Mouse (Mus musculus): ENCODE results near the gene Stard13.

Gene Stard13

DNA sequence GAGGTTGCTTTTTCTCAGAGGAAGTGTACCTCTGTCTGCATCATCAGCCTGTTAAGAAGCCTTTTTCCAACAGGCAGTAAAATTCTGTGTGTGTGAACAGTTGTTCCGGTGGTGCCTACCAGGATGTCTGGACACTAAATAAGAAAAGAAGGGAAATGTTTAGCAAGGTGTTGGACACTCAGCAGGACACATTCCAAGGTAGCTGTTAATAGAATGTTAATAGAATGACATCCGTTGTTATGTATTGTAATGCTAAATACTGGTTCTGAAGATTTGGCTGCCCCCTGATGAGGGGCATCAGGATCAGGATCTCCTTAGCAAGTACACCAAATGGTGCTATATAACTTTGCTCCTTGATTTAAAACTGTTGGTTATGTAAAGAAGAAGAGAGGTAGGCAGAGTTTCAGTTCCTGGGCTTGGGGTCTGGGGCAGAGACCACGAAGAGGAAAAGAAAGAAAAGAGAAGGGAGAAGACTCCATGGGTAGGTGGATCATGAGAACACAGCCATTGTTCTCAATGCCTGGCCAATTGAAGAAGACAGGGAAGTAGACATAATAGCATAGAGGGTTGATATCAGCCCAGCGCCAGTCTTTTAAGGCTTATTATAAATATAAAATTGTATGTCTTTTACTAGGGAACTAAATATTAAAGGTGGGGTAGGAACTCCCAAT is 9.8 kb downstream of the Stard13 start:
- DNase-seq, result no peak

DNA sequence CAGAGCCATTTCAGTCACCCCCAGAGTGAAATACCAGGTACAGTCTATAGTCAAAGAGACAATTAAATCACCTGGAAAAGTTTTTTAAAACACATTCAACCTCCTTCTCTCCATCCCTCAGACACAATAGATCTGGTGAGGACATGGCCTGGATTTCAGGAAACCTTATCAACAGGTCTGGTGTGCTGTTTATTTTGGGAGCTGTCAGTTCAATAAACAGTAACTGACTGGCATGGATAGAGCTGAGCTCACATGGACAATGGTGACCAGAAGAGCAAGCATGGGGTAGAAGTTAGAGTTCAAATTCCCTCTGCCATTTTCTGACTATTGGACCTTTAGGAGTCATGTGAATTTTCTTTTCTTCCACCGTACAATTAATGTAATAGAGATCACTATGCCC is 10.8 kb downstream of the Stard13 start:
- DNase-seq, result no peak

DNA sequence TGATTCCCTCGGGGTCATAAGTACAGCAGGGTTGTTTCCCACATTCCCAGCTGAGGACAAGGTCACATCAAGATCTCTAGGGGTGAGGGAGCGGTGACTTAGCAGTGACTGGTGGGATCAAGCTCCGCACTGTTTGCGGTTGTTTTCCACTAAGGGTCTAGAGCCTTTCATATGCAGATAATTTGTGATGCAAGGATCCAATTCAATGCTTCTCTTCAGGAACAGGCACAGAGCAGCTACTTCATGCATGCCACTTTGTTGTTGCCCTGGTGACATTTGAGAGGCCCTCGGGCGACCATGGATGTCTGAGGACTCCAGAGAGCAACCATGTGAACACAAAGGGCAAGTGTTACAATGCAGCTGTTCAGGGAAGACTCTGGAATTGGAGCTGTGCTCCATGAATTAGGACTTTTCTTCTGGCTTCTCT is 14.9 kb downstream of the Stard13 start:
- DNase-seq, result peak; percentile 61

DNA sequence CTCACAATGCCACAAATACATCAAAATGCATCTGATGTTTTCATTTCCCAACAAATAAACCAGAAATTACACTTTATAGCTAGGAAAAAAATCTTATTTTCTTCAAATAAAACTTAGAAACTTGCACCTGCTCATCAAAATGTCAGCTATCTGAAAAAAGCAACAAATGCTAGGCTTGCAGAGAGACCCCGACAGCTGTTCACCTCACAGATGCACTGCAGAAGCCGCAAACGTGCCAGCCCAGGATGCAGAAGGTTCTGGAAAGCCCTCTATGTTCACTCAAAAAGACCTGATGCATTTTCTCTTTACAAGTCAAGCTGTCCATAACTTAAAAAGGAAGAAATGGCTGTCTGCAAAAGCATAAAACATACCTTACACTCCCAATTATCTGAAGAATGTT is 20.5 kb downstream of the Stard13 start:
- no peak for DNase-seq

DNA sequence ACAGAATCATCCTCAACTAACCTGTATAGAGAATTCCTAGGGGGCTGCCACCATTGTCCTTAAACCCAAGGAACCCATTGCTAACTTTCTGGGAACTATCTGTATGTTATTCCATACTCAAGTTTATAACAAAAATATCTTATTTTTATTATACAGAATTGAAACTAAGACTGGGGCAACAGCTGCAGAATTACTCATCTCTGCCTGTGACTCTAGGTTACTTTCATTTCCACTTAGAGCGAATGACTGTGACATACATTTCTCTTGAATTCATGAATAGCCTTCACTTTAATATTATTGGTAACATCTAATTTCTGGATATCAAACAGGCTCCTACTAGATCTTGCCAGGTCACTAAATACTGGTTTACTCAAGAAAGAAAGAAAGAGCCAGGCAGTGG is 22.8 kb downstream of the Stard13 start:
- DNase-seq, result no peak

DNA sequence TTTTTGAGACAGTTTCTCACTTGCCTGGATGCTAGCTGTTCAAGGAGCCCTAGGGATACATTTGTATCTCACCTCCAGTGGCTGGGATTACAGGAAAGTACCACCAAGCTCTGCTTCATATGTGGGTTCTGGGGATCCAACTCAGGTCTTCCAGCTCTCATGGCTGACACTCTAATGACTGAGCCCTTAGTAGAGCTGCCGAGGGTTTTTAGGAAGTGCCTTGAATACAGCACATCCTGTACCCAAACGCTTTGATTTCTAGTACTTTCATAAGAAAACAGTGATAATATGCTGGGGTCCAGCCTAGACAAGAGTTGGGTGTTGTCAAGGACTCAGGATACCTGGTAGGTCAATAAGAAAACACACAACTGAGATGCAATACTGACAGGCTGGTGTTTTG is 23.6 kb downstream of the Stard13 start:
- no peak for DNase-seq

DNA sequence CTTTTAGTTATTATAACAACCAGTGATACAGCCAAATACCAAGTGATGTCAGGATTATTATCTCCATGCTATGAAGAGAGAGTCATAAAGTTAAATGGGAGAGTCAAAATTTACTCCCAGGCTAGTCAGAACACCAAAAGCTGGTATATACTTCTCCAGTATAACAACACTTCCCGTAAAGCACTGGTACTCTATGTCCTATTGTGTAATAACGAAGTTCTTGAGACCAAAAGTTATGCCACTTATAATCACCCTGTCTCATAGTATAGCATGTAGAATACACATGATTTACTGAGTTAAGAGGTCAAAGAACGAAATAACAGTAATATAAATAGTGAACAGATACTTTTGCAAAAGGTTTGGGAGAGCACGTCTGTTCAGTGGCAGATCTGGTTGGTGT is 28.6 kb downstream of the Stard13 start:
- DNase-seq, result no peak

DNA sequence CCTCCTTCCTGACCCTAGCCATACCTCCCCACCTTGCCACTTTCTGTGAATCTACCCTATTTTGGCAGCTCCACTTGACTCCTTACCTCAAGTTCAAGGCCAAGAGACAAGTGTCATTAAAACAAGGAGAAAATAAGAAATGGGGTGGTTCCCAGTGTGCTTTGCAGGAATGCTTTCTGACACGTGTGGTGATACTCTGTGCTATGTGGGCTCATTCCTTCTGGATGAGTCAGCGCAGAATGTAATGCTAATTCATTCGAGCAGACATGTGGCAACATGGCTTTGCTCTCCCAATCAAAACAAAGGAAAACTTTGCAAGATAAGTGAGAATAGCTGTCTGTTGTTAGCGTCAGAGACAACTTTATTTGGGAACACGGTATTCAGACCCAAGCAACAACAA is 30.7 kb downstream of the Stard13 start:
- DNase-seq, result no peak

DNA sequence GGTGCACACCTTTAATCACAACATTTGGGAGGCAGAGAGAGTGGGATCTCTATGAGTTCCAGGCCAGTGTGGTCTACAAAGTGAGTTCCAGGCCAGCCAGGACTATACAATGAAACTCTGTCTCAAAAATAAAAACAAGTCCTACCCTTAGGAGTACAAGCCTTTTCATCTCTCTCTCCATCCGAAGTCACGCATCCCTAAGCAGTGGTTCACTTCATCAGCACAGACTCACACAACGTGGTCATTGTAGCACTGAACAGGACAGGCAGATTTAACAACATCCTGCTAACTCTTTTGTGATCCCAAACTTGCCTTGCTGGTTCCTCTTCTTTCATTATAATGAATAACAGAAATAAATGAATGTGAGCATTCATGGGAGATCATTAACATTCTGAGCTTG is 32.4 kb downstream of the Stard13 start:
- DNase-seq, result no peak

DNA sequence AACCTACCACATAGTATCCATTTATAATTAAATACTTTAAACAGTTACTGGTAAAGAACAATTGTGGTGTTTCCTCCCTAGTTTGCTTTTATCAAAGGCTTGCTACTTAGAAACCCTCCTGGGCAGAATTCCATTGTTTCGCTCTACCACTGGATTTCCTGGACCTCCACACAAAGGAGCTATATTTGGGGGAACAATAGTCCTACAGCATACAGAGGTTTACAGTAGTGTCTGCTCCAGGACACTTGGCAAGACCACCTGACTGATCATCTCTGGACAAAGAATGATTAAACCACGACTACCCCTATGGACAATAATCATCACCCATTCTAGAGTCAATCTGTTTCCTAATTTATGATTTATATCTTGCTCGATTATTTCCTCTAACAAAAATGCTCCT is 34.4 kb downstream of the Stard13 start:
- no peak for DNase-seq

DNA sequence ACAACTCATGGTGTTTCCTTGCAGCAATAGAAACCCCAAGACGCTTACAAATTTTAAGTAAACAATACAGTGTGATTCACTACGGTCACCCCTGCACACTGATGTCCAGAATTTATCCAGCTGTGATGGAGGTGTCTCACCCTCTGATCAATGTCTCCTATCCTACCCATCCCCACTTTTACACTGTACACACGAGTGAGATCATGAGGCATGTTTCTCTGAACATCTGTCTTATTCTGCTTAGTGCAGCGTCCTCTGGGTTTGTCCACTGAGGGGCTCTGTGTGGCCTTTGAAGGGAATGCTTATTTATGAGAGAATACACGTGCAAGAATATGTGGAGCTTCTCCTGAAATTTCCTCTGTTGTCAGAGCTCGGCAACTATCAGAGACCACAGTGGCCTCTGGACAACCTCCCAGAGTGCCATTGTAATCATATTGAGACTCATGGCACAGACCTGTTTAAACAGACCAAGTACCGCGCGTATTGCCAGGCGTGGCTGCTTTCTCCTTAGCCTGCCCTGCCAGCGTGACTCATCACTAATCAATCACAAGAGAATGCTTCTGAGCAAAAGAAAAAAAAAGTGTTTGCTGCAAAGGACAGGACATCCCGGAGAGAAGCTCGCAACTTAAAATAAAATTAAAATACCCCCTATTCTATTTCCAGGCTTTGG is 36.9 kb downstream of the Stard13 start:
- DNase-seq, result no peak

DNA sequence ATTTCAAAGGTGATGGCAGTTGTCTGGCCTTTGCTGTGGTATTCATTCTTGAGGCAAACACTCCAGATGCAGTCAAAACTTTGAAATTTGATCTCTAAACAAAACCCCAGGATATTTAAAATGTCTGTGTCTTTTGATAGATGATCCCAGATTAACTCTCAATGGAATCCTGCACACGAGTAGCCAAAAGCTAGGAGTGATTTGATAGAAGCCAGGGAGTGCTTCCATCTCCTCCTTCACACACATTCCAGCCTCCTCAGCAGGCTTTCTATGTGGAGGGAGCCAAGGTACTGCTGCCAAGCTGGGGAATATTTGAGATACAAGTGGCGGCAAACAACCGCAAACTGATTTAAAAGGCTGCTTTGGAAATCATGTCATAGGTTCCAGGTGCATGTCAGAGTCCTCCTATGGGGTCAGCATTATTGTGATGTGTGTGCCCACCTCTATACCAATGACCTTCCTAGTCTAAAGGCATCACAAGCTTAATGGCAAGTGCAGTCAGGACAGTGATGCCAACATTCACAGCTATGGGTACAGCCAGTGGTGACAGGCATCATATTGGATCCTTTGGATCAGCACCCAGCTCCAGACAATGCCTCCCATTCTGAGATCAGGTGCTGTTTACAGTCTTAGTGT is 39.6 kb downstream of the Stard13 start:
- no peak for DNase-seq

DNA sequence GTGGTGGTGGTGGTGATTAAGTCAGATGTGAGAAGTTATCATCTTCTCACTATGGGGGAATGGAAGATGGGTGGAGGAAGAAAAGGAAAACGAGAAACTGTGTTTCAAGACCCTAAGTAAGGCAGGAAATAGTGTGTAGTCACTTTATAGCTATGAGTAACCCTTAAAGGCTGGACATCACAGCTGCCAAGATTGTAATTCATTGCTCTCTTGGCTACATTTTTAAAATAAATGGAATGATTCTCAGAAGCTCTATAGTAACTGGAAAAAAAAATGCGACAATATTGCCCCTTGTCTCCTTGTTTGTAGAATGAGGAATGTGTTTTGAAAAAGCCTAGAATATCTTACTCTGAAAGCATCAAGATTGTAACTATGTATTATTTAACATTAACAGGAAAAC is 41.4 kb downstream of the Stard13 start:
- no peak for DNase-seq

DNA sequence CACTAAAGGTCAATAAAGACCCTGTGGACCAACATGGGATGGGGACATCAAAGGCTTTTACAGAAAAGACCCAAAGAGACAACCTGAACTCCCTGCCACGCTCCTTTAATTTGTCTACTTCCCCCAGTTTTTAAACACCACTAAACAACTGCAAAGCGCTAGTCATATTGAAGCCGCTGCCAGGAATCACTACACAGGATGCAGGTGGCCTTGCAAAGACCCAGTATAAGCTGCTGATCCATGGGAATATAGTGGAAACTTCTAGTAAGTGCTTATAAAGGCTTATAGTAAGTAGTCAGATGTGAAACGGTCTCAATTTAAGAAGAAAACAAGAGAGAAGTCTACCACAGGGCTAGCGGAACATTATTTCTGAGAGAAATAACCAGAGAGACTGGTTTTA is 42.9 kb downstream of the Stard13 start:
- DNase-seq, result no peak

DNA sequence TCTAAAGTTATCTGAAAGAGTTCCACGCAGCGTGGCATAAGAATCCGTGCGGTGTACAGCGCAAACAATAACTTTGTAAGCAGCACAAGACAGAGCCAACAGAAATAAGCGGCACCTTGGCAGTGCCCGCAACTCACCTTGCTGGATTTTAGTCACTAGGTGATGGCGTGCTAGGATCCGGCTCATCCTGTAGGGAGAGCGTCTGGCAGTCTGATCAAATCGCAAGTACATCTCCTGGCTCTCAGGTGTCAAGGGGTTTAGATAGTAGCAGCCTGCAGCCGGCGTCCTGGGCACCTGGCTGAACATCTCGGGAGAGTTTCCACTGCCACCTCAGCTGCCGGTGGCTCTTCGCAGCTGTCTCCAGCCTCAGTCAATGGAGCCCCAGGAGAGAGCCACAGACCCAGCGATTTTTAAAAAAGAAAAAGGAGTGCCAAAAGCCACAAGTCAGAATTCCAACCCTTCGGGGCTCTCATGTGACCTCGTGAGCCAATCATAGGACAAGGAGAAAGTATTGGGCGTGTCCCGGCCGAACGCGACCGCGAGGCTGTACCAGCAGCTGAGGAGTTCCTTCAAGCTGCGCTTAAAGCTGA is 43.8 kb downstream of the Stard13 start:
- peak; percentile 74 for DNase-seq

DNA sequence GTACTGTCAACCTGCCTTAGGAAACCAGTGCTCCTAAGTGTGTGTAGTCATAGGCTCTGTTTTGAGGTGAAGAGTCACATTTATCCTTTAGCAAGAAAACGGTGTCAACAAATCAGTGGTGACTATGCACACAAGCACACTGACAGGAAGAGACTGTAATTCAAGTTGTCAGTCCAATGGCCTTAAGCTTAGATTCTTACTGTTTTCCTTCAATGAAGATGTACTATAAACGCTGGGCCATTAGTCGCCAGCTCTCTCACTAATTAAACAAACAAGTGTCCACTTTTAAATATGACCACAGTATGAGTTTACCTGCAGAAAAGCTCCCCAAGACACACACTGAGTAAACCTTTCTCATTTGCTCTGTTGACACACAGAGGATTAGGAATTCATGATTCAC is 44.3 kb downstream of the Stard13 start:
- peak; percentile 24 for DNase-seq

DNA sequence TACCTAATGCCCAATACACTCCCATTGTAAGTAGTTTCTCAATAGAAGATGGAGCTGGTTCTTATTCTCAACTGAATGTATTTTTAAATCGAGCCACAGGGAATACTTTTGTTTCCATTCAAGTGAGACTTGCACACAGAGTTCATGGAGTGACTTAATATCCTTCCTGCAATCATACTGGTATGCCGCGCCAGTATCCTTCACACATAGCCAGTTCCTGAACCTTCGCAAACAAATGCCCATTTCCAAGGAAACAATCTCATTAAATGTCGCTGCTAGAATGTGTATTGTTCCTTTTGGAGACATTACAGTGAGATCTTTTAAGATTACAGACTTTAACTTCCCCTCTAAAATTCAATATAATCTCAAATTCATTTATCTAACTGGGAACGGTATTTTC is 45.0 kb downstream of the Stard13 start:
- no peak for DNase-seq

DNA sequence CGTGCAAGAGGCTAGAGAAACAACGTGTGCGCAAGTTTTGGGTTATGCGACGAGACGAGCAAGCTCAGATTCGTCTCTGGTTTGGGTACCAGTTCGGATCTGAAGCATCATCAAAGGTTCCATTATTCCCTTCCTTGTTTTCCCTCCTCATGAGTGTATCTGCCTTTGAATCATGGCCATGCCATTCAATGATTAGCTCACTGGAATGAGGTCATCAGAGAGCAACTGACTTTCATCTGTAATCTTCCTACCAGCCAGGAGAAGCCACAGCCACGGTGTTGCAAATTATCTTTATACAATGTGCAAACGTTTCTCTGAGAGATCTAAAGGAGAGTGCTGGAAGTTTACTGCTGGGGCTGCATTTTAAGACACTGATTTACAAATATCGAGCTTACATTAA is 46.3 kb downstream of the Stard13 start:
- DNase-seq, result no peak

DNA sequence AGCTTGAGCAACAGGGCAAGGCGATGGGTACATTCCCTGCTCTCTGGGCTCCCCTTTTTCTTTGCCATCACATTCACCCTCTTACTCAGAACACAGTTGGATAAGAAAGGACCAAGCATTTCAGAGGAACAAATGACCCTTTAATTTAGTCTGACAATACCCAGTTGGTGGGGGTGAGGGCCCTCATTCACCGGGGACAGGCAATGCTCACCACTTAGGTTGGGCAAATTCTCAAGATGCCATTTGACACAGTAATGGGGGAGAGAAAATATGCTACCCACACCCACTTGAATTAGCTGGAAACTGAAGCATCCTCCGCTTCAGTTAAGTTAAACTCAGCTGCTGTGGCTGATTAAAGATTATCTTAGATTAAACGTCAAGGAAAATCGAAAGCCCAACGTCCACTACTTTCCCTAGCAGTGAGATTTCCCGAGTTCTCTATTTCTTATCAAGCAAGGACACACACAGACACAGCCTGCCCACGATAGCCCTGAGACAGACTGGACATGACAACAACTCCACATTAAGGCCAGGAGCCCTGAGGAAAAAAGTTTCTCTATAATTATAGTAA is 48.3 kb downstream of the Stard13 start:
- DNase-seq, result no peak

DNA sequence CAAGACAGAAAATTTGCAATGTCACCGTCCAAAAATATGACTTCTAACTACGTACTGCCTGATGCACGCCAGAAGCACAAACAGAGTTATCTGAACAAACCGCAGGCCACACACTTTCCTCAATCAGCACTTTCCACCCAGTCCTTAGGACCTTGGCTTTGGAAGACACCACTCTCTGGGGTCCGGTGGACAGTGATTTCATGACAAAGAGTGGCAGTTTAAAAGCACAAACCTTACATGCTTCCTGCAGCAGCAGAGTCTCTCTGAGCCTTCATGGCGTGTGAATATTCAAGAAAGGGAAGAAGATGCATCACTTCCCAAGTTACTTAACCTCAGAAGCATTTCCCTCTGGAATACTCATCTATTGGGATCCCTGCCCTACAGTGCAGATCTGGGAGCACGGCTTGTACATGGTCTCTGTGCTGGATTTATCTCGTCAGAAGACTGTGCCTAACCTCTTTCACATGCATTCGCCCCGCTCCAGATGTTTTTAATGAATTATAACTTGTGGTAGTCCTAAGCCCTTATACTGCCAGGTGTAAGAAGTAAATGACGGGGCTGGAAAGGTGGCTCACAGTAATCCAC is 49.9 kb downstream of the Stard13 start:
- DNase-seq, result no peak

DNA sequence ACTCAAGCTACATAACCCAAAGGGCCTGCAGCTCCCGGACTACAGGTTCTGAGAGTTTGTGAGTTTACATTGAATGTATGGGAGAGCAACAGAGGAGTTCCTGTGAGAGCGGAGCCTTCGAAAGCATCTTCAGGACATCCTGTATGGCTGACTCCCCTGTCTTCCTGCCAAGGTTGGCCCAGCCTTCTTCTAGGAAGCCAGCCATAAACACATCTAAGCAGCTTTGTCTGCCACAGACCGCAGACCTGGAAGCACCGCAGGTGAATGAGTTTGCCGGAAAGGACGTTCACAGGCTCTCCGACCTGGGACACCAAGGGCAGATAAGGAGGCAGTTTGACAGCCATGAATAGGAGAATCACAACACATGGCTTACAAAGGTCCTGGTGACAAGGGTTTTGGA is 52.3 kb downstream of the Stard13 start:
- DNase-seq, result no peak

DNA sequence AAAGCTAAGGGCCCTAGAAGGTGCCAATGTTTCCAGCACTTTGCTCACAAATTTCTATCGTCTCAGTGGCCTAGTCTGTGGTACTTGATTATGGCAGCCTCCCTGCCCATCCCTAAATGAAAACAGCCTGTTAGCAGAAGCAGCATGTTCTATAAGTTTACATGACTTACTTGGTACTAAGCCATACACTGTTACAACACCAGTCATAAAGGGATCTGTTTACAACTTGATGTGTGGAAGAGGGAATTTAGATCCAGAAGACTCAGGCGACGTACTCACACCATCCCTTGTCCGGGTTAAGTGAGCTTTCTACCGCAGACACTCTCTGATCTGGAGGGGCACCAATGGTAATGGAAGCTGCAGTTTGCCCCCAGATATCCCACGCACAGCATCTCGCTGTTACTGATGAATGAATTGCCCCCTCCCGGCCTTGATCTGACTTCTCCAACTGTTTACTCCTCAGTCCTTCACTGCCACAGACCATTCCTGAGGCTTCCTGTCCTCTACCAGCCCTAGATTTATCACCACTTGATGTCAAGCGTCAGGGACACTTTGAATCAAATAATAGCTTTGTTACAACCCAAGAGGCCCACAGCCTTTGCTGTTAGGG is 53.4 kb downstream of the Stard13 start:
- DNase-seq, result no peak

DNA sequence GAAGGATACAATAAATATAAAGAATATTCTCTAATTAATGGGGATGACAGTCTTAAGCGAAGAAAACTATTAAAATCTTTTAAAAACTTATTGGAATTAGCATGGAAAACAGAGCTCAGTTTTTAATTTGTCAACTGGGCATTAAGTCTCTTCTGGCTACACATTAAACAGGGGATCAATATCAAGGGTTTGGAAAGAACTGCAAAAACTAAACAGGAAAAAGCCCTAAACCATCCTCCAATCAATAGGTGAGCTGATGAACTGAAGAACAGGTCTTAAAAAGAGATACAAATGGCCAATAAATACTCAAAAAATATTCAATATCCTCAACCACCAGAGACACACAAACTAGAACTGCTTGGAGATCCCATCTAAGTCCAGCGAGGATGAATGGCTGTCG is 56.5 kb downstream of the Stard13 start:
- DNase-seq, result no peak
